Mouse (Mus musculus) CH12.LX (cell line): ENCODE measurements around the gene Tmem120a.

ENCODE experiments used
- CHD1 ChIP-seq: IDR thresholded peaks from 2 replicates; pipeline ENCODE4 v1.6.1; 2012; ENCODE audit warnings: low read depth, low read length, improper control_type of control experiment, inconsistent platforms
- CHD2 ChIP-seq: IDR thresholded peaks from 2 replicates; pipeline ENCODE4 v1.6.1; 2011; ENCODE audit warnings: low read length, improper control_type of control experiment
- CTCF ChIP-seq, 2 experiments: IDR thresholded peaks in 1 of 2; conservative IDR thresholded peaks in 1 of 2; 2 replicates each; pipeline ENCODE4 v1.5.1; 2011 to 2012; ENCODE audit warnings: low read depth in 2 of 2, low read length in 2 of 2, improper control_type of control experiment in 1 of 2, inconsistent platforms in 1 of 2, mild to moderate bottlenecking in 1 of 2, moderate library complexity in 1 of 2
- EP300 ChIP-seq: IDR thresholded peaks from 2 replicates; pipeline ENCODE4 v1.6.1; 2011; ENCODE audit warnings: low read length, improper control_type of control experiment
- ETS1 ChIP-seq: conservative IDR thresholded peaks from 2 replicates; pipeline ENCODE4 v1.6.1; 2012; ENCODE audit warnings: low read depth, mild to moderate bottlenecking, inconsistent platforms, low read length, improper control_type of control experiment, moderate library complexity
- GABPA ChIP-seq: IDR thresholded peaks from 2 replicates; pipeline ENCODE4 v1.6.1; 2012; ENCODE audit warnings: low read depth, low read length, improper control_type of control experiment, inconsistent platforms; ENCODE audit not compliant: insufficient replicate concordance
- HCFC1 ChIP-seq: IDR thresholded peaks from 2 replicates; pipeline ENCODE4 v1.6.1; 2012; ENCODE audit warnings: low read depth, mild to moderate bottlenecking, inconsistent platforms, low read length, improper control_type of control experiment
- JUN ChIP-seq: IDR thresholded peaks from 2 replicates; pipeline ENCODE4 v1.6.1; 2011; ENCODE audit warnings: low read depth, mild to moderate bottlenecking, low read length, improper control_type of control experiment, moderate library complexity; ENCODE audit not compliant: insufficient read depth
- JUND ChIP-seq: conservative IDR thresholded peaks from 2 replicates; pipeline ENCODE4 v1.6.1; 2011; ENCODE audit warnings: low read depth, low read length, improper control_type of control experiment
- MEF2A ChIP-seq: IDR thresholded peaks from 2 replicates; pipeline ENCODE4 v1.6.1; 2014; ENCODE audit warnings: low read depth, mild to moderate bottlenecking, inconsistent platforms, low read length, improper control_type of control experiment, borderline replicate concordance
- POLR2A ChIP-seq: IDR thresholded peaks from 2 replicates; pipeline ENCODE4 v1.6.1; 2011; ENCODE audit warnings: low read depth, mild to moderate bottlenecking, improper control_type of control experiment, low read length
- POLR2AphosphoS2 ChIP-seq: IDR thresholded peaks from 2 replicates; pipeline ENCODE4 v1.6.1; 2011; ENCODE audit warnings: low read depth, low read length, improper control_type of control experiment
- SIN3A ChIP-seq: IDR thresholded peaks from 2 replicates; pipeline ENCODE4 v1.6.1; 2012; ENCODE audit warnings: low read length, improper control_type of control experiment, inconsistent platforms
- ZC3H11A ChIP-seq: IDR thresholded peaks from 2 replicates; pipeline ENCODE4 v1.6.1; 2012; ENCODE audit warnings: low read depth, mild to moderate bottlenecking, inconsistent platforms, low read length, improper control_type of control experiment

GRCm38 (mm10) chr5:135697711-135698111, 46.5 kb downstream of the Tmem120a start:
- TF ChIP-seq EP300 (no peak), CHD2 (no peak), POLR2A (no peak), ZC3H11A (no peak), ETS1 (no peak), POLR2AphosphoS2 (no peak), CHD1 (no peak), CTCF (conservative IDR thresholded peaks at IDR 0.05 in 1 of 2, IDR thresholded peaks at IDR 0.05 in 1 of 2; ENCODE audit: low read depth in 2 of 2, low read length in 2 of 2) (no peak), JUND (no peak), JUN (no peak), SIN3A (no peak), GABPA (no peak), HCFC1 (no peak), MEF2A (no peak)
